Mouse (Mus musculus) kidney, postnatal 14 days (tissue): ENCODE data around the gene Nhp2.
"Not testable (repeated sequence)": the region's sequence is repeated elsewhere in the genome, so short reads cannot be mapped to it uniquely, and the experiment has no call there.

Source experiments
- DNase-seq: peaks from one replicate; pipeline ENCODE4 v3.0.0; 2022; ENCODE audit warnings: mixed read lengths

The Nhp2 gene

DNA sequence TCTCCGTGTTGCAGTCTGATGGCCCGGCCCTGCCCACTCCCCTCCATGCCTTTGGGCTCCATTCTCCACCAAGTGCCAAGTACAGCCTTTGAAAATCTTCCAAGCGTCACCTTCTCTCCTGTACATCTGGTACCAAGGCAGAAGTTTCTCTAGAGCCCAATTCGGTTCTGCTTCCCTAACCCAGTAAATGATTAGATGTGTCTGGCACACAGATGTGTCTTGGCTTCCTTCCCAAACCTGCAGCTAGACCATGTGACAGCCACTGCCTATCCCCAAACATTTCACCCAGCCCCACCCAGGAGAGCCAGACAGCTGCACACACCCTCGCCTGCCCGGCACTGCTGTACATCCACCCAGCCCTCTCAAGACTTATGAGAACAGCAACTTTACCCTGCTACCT lies 39.2 kb downstream of the Nhp2 start:
- DNase-seq: peak; percentile 87

DNA sequence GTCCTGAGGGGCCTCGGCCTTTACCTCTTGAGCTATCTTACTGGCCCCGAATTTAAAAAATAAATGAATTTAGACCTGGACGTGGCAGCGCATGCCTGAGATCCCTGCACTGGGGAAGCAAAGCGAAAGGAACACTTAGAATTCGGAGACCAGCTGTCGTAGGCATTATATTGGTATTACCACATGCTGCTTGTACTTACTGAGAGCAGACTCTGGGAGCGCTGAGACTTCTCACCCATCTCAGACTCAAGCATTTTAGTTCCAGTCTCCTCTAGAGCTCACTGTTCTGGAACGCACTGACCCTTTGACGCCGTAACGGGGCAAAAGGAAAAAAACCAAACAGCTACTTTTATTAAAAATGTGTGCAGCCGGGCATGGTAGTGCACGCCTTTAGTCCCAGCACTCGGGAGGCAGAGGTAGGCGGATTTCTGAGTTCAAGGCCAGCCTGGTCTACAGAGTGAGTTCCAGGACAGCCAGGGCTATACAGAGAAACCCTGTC lies 42.4 kb downstream of the Nhp2 start:
- DNase-seq: no peak

DNA sequence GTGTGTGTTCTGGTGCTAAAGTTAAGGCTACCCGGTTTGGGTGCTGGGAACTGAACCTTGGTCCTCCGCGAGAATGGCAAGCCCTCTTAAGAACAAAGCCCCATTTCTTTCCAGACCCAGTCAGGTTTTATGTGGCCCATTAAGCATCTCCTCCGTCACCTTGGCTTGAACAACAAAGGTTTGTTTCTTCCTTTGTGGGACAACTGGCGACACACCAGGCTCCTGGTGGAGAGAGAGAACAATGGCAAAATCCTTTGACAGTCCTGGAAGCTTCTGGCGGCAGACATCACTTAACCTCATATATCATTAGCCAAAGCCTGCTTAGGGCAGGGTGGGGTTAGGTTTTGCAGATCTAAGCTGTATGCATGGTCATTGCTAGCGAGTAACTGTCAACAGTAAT lies 43.1 kb downstream of the Nhp2 start:
- DNase-seq: peak; percentile 28

DNA sequence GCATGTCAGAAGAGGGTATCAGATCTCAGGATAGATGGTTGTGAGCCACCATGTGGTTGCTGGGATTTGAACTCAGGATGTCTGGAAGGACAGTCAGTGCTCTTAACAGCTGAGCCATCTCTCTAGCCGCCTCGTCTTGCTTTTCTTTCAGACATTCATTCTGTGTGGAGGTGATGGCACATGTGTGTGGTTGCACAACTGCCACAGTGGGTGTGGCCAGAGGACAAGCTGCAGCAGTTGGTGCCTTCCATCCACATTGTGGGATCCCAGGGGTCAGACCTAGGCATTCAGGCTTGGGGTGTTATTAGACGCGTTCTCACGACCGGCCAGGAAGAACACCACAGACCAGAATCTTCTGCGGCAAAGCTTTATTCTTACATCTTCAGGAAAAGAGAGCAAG lies 45.2 kb downstream of the Nhp2 start:
- not testable (repeated sequence) for DNase-seq

GRCm38 (mm10) chr11:51670846-51671245 lies 51.3 kb downstream of the Nhp2 start:
- no peak for DNase-seq

- no peak for DNase-seq
These were observed 51.8 kb downstream of the Nhp2 start for GRCm38 (mm10) chr11:51671376-51671775.

DNA sequence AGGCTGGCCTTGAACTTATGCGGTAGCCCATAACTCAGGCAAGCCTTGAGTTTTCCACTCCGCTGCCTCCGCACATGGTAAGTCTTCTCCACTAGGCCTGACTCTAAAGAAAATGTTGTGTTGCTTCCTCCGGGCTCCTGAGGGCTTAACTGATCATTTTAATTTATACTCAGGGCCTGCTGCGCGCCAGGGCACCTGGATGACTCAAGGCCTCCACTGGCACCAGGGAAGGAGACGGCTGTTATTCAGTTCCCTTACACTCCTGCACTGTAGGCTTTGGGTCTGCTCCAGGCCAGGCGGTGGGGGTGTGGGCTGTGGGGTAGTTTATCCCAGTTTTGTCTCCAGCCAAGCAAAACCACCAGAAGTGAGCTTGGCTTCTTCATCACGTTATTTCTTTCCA lies 53.8 kb downstream of the Nhp2 start:
- DNase-seq: peak; percentile 27
